Mouse (Mus musculus) heart, embryonic 14.5 days (tissue): ENCODE results near the gene Nhlh2. TPM values are rescaled to one million over a fixed set of nuclear protein-coding genes. Genes with fewer than 3 reads are reported as not detected.
A peak's percentile ranks its signal among the peaks of the same experiment; 100 is the strongest.

ENCODE experiments used
- ATAC-seq: fragments of 200-750 bp; cut with Nextera tagmentation; 2 replicates; pipeline ENCODE4 v1.8.0; 2017; ENCODE audit warnings: low read depth, moderate TSS enrichment; ENCODE audit not compliant: insufficient number of reproducible peaks, insufficient read depth, low FRiP score
- H3K27ac ChIP-seq, 2 experiments: fragments of 200-500 bp in 1 of 2; fragments of 300-500 bp in 1 of 2; sonication (generic) in 1 of 2; replicated peaks in 1 of 2; 2 replicates each; pipeline ENCODE4 v1.5.1; 2012 to 2014; ENCODE audit warnings: low read depth in 2 of 2, low read length in 2 of 2, control low read depth in 1 of 2, mild to moderate bottlenecking in 1 of 2, mixed read lengths in 1 of 2; ENCODE audit not compliant: control insufficient read depth in 1 of 2, insufficient read depth in 1 of 2
- H3K27me3 ChIP-seq: fragments of 300-500 bp; sonication (generic); 2 replicates; pipeline ENCODE4 v1.6.1; 2014; ENCODE audit warnings: mild to moderate bottlenecking, low read length, control low read depth; ENCODE audit not compliant: control insufficient read depth, insufficient read depth
- H3K36me3 ChIP-seq: fragments of 300-500 bp; sonication (generic); 2 replicates; pipeline ENCODE4 v1.6.1; 2014; ENCODE audit warnings: mild to moderate bottlenecking, control low read depth, low read length, mixed read lengths; ENCODE audit not compliant: control insufficient read depth, insufficient read depth
- H3K4me1 ChIP-seq, 2 experiments: fragments of 200-500 bp in 1 of 2; fragments of 300-500 bp in 1 of 2; sonication (generic) in 1 of 2; 2 replicates each; pipeline ENCODE4 v1.6.1; 2012 to 2014; ENCODE audit warnings: low read length in 2 of 2, control low read depth in 1 of 2, mixed read lengths in 1 of 2; ENCODE audit not compliant: control insufficient read depth in 2 of 2, insufficient read depth in 2 of 2
- H3K4me2 ChIP-seq: fragments of 300-500 bp; sonication (generic); 2 replicates; pipeline ENCODE4 v1.6.1; 2014; ENCODE audit warnings: mild to moderate bottlenecking, low read length
- H3K4me3 ChIP-seq, 2 experiments: fragments of 200-500 bp in 1 of 2; fragments of 300-500 bp in 1 of 2; sonication (generic) in 1 of 2; 2 replicates each; pipeline ENCODE4 v1.5.1; 2012 to 2014; ENCODE audit warnings: low read length in 2 of 2, mild to moderate bottlenecking in 2 of 2, control low read depth in 1 of 2, low read depth in 1 of 2, moderate library complexity in 1 of 2; ENCODE audit not compliant: control insufficient read depth in 1 of 2, insufficient read depth in 1 of 2
- H3K9ac ChIP-seq: fragments of 300-500 bp; sonication (generic); 2 replicates; pipeline ENCODE4 v1.6.1; 2014; ENCODE audit warnings: mild to moderate bottlenecking, low read length
- H3K9me3 ChIP-seq: fragments of 300-500 bp; sonication (generic); 2 replicates; pipeline ENCODE4 v1.6.1; 2016; ENCODE audit warnings: low read length, control low read depth; ENCODE audit not compliant: control insufficient read depth
- WGBS: fragments of 180-500 bp; shearing (Covaris S2); extraction: QIAGEN DNeasy Blood & Tissue Kit; methylation state at CpG from one replicate; pipeline ENCODE4 v1.1.7; 2014; 5-methylcytosine and 5-hydroxymethylcytosine counted together
- polyA plus RNA-seq: library from polyadenylated mRNA; unstranded; fragments of >200 nt; fragmentation: Nextera tagmentation; extraction: Ambion mirVana; gene quantifications from 2 replicates; pipeline ENCODE4 v1.2.1, GENCODE M21; 2014

The Nhlh2 gene
- not detected in 2 replicates for polyA plus RNA-seq

- no peak for ATAC-seq
- peaks cover 65% of the 10 kb centered on the region for H3K27me3 ChIP-seq
- H3K4me1 ChIP-seq, result peaks cover 7 to 18% of the 10 kb centered on the region in 2 experiments; a peak in 3 of 4 replicates
- H3K27ac ChIP-seq, result no peak within 1 kb of the TSS
- 23% methylated on average over 2 of the region's 2 CpGs for WGBS
- no peak within 1 kb of the TSS for H3K4me2 ChIP-seq
- H3K4me3 ChIP-seq, result 0 out of 4 replicates have a peak within 1 kb of the TSS, but pooled peaks of 1 of the 2 experiments have one; percentile 34
- H3K9me3 ChIP-seq, result no peaks in the 10 kb centered on the region
- no peak within 1 kb of the TSS for H3K9ac ChIP-seq
- no peaks in the 10 kb centered on the region for H3K36me3 ChIP-seq
Observed at GRCm38 (mm10) chr3:102009926-102010381, at the start of gene Nhlh2. Gene Nhlh2, plus strand, starts transcription at chr3:102010076.

GRCm38 (mm10) chr3:101961146-101961835 lies 48.6 kb upstream of the Nhlh2 start:
- no peak overlapping the region for H3K4me3 ChIP-seq
- WGBS, result 83% methylated on average over 15 of the region's 15 CpGs
- no peak overlapping the region for H3K27ac ChIP-seq
- no peaks in the 10 kb centered on the region for H3K27me3 ChIP-seq
- H3K4me2 ChIP-seq, result no peak overlapping the region
- H3K36me3 ChIP-seq, result no peaks in the 10 kb centered on the region
- H3K9ac ChIP-seq, result no peak overlapping the region
- H3K4me1 ChIP-seq, result 0 out of 4 replicates have a peak, but pooled peaks cover 0 to 3% of the 10 kb centered on the region in 2 experiments
- no peaks in the 10 kb centered on the region for H3K9me3 ChIP-seq
- ATAC-seq, result no peak

- Histone ChIP-seq H3K9me3 (no peaks in the 10 kb centered on the region), H3K36me3 (no peaks in the 10 kb centered on the region), H3K27me3 (no peaks in the 10 kb centered on the region), H3K4me1 (0 out of 4 replicates have a peak, but pooled peaks cover 0 to 3% of the 10 kb centered on the region in 2 experiments), H3K27ac (no peak overlapping the region), H3K9ac (no peak overlapping the region), H3K4me2 (no peak overlapping the region), H3K4me3 (no peak overlapping the region)
- no peak for ATAC-seq
- WGBS, result 53% methylated on average over 9 of the region's 9 CpGs
Observed at GRCm38 (mm10) chr3:101963501-101963900, 46.4 kb upstream of the Nhlh2 start.

GRCm38 (mm10) chr3:101964352-101964751 lies 45.5 kb upstream of the Nhlh2 start:
- no peaks in the 10 kb centered on the region for H3K9me3 ChIP-seq
- no peak for ATAC-seq
- 0 out of 4 replicates have a peak, but pooled peaks cover 0 to 3% of the 10 kb centered on the region in 2 experiments for H3K4me1 ChIP-seq
- 68% methylated on average over 7 of the region's 7 CpGs for WGBS
- H3K9ac ChIP-seq, result no peak overlapping the region
- no peak overlapping the region for H3K4me3 ChIP-seq
- no peaks in the 10 kb centered on the region for H3K27me3 ChIP-seq
- no peak overlapping the region for H3K4me2 ChIP-seq
- H3K36me3 ChIP-seq, result no peaks in the 10 kb centered on the region
- H3K27ac ChIP-seq, result no peak overlapping the region

DNA sequence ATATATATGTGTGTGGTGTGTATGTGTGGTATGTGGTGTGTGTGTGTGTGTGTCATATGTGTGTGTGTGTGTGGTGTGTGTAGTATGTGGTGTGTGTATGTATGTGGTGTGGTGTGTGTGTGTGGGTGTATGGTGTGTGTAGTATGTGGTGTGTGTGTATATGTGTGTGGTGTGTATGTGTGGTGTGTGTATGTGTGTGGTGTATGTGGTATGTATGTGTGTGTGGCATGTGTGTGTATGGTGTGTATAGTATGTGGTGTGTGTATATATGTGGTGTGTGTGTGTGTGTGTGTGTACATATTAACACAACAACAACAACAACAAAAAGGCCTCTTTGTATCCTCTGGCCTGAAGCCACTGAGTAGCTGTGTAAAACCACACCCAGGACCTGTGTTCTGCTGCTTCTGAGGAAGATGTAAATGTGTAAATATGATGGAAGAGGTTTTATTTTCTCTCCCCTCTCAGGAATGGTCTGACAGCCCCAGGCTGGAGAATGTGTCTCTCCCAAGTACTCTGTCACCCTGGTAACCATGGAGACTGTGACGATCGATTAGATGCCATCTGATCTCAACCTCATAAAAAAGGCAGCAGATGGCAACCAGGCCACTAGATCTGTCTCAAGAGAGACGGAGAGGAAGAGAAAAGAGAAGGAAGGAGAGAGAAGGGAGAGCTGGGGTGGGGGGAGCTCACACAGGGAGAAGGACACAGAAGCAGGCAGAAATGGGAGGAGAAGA lies 42.9 kb upstream of the Nhlh2 start:
- WGBS, result 62% methylated on average over 3 of the region's 3 CpGs
- H3K4me2 ChIP-seq, result no peak overlapping the region
- ATAC-seq, result no peak

GRCm38 (mm10) chr3:101975337-101975736 lies 34.5 kb upstream of the Nhlh2 start:
- no peaks in the 10 kb centered on the region for H3K27me3 ChIP-seq
- H3K27ac ChIP-seq, result no peak overlapping the region
- no peak overlapping the region for H3K4me3 ChIP-seq
- H3K9ac ChIP-seq, result no peak overlapping the region
- no peak overlapping the region for H3K4me2 ChIP-seq
- no peaks in the 10 kb centered on the region for H3K9me3 ChIP-seq
- no peaks in the 10 kb centered on the region for H3K4me1 ChIP-seq
- WGBS, result 84% methylated on average over 10 of the region's 10 CpGs
- no peak for ATAC-seq
- no peaks in the 10 kb centered on the region for H3K36me3 ChIP-seq

More for the DNA sequence above, 42.9 kb upstream of the Nhlh2 start:
- Histone ChIP-seq H3K36me3 (no peaks in the 10 kb centered on the region), H3K4me3 (no peak overlapping the region), H3K4me1 (0 out of 4 replicates have a peak, but pooled peaks cover 0 to 3% of the 10 kb centered on the region in 2 experiments), H3K27me3 (no peaks in the 10 kb centered on the region), H3K9ac (no peak overlapping the region), H3K9me3 (no peaks in the 10 kb centered on the region), H3K27ac (no peak overlapping the region)

- H3K9ac ChIP-seq, result no peak overlapping the region
- H3K27me3 ChIP-seq, result no peaks in the 10 kb centered on the region
- WGBS, result 76% methylated on average over 10 of the region's 10 CpGs
- no peak overlapping the region for H3K4me2 ChIP-seq
- no peak overlapping the region for H3K4me3 ChIP-seq
- H3K36me3 ChIP-seq, result no peaks in the 10 kb centered on the region
- H3K27ac ChIP-seq, result no peak overlapping the region
- no peaks in the 10 kb centered on the region for H3K9me3 ChIP-seq
- ATAC-seq, result no peak
- no peaks in the 10 kb centered on the region for H3K4me1 ChIP-seq
Observed at GRCm38 (mm10) chr3:101978299-101978994, 31.4 kb upstream of the Nhlh2 start.
